Comparison of ENCODE assay signal across 8 mouse cellular contexts in genomic region chr7:24884693-24885291, GRCm38 (mm10). TPM values are rescaled to one million over a fixed set of nuclear protein-coding genes. Genes with fewer than 3 reads are reported as not detected.
DNase-seq lines count a peak whose midpoint lies in the region; ATAC-seq and TF ChIP-seq lines count a peak whose summit lies in the region.

No protein-coding gene starts in this region.

- DNase-seq in heart, postnatal 4 days: no peak
- peak; percentile 55 for DNase-seq in MEL (ENCODE audit: low read depth, low spot score)
- DNase-seq in hindbrain, embryonic 10.5 days (ENCODE audit: low spot score): no peak
- DNase-seq in liver, embryonic 11.5 days (ENCODE audit: low spot score): no peak
- DNase-seq in cerebellum, postnatal 10 days: no peak

- 0 out of 2 replicates have a peak, but pooled peaks have one; percentile 0 for ATAC-seq in heart, embryonic 11.5 days (replicated peaks; ENCODE audit: insufficient number of reproducible peaks, low FRiP score, low TSS enrichment)
- peak; percentile 1; the same call in 1 of the 2 replicates for ATAC-seq in liver, embryonic 11.5 days (replicated peaks; ENCODE audit: low FRiP score)
- ATAC-seq in megakaryocyte-erythroid progenitor cell, adult 5-6 weeks (replicated peaks; ENCODE audit: low FRiP score, low TSS enrichment, poor library complexity, severe bottlenecking): no peak

- peak overlapping the region; percentile 94 for H3K27ac ChIP-seq in heart, embryonic 11.5 days (ENCODE audit: low read depth, low read length)
- H3K27ac ChIP-seq in MEL (ENCODE audit: control insufficient read depth, low read depth, low read length): peak overlapping the region; percentile 52
- peak overlapping the region; percentile 99 for H3K27ac ChIP-seq in hindbrain, embryonic 10.5 days
- peak overlapping the region; percentile 95 for H3K27ac ChIP-seq in liver, embryonic 11.5 days (ENCODE audit: low read depth, low read length)
- H3K27ac ChIP-seq in small intestine, adult 2 months (ENCODE audit: insufficient read depth, low read depth, low read length): peak overlapping the region; percentile 42

- H3K4me3 ChIP-seq in heart, embryonic 11.5 days (ENCODE audit: low read depth, low read length): peak overlapping the region; percentile 100
- H3K4me3 ChIP-seq in MEL (ENCODE audit: control insufficient read depth in 1 of 2, insufficient read depth in 1 of 2, low read depth in 2 of 2, low read length in 2 of 2): peak overlapping the region; percentile 55 to 77
- H3K4me3 ChIP-seq in hindbrain, embryonic 10.5 days: peak overlapping the region; percentile 98
- H3K4me3 ChIP-seq in liver, embryonic 11.5 days (ENCODE audit: low read depth, low read length): peak overlapping the region; percentile 100
- H3K4me3 ChIP-seq in small intestine, adult 2 months (ENCODE audit: low read depth, low read length): peak overlapping the region; percentile 83

- no peaks in the 10 kb centered on the region for H3K27me3 ChIP-seq in heart, embryonic 11.5 days (ENCODE audit: control insufficient read depth, insufficient read depth, low read length)
- peaks cover 0 to 2% of the 10 kb centered on the region in 2 experiments; a peak in 1 of 4 replicates for H3K27me3 ChIP-seq in MEL (ENCODE audit: control insufficient read depth in 1 of 2, insufficient read depth in 2 of 2, low read length in 2 of 2)
- no peaks in the 10 kb centered on the region for H3K27me3 ChIP-seq in hindbrain, embryonic 10.5 days (ENCODE audit: insufficient read depth, poor library complexity, severe bottlenecking)
- H3K27me3 ChIP-seq in liver, embryonic 11.5 days (replicated peaks; ENCODE audit: control insufficient read depth, insufficient read depth, low read length): no peaks in the 10 kb centered on the region
- no peaks in the 10 kb centered on the region for H3K27me3 ChIP-seq in small intestine, adult 2 months (ENCODE audit: control insufficient read depth, insufficient read depth, low read length)

- H3K36me3 ChIP-seq in heart, embryonic 11.5 days (ENCODE audit: control insufficient read depth, insufficient read depth, low read length): peaks cover 31% of the 10 kb centered on the region
- H3K36me3 ChIP-seq in MEL (ENCODE audit: control insufficient read depth in 1 of 2, insufficient read depth in 2 of 2, low read length in 2 of 2): peaks cover 8 to 17% of the 10 kb centered on the region in 2 experiments
- peaks cover 45% of the 10 kb centered on the region for H3K36me3 ChIP-seq in hindbrain, embryonic 10.5 days
- peaks cover 46% of the 10 kb centered on the region for H3K36me3 ChIP-seq in liver, embryonic 11.5 days (ENCODE audit: control insufficient read depth, insufficient read depth, low read length)
- peaks cover 39% of the 10 kb centered on the region for H3K36me3 ChIP-seq in small intestine, adult 2 months (ENCODE audit: control insufficient read depth, insufficient read depth, low read length)

- no peak for TF ChIP-seq CTCF in MEL (IDR thresholded peaks at IDR 0.05 in 2 of 3, conservative IDR thresholded peaks at IDR 0.05 in 1 of 3; ENCODE audit: control insufficient read depth in 1 of 3, insufficient read depth in 1 of 3, low read depth in 2 of 3, low read length in 3 of 3, poor library complexity in 1 of 3, severe bottlenecking in 1 of 3)
- TF ChIP-seq CTCF in small intestine, adult 2 months (IDR thresholded peaks at IDR 0.05; ENCODE audit: extremely low read depth, insufficient read length, insufficient replicate concordance, low read depth, low read length): no peak

- peak overlapping the region; percentile 91 for H3K4me2 ChIP-seq in heart, embryonic 11.5 days
- H3K4me2 ChIP-seq in liver, embryonic 11.5 days: peak overlapping the region; percentile 83

- H3K4me1 ChIP-seq in heart, embryonic 11.5 days (ENCODE audit: control insufficient read depth, insufficient read depth, low read length): peaks cover 15% of the 10 kb centered on the region
- peaks cover 0 to 20% of the 10 kb centered on the region in 2 experiments; a peak in 2 of 4 replicates for H3K4me1 ChIP-seq in MEL (ENCODE audit: control insufficient read depth in 1 of 2, insufficient read depth in 2 of 2, low read length in 2 of 2)
- peaks cover 36% of the 10 kb centered on the region for H3K4me1 ChIP-seq in hindbrain, embryonic 10.5 days (replicated peaks)
- peaks cover 27% of the 10 kb centered on the region for H3K4me1 ChIP-seq in liver, embryonic 11.5 days (replicated peaks; ENCODE audit: control insufficient read depth, insufficient read depth, low read length)
- H3K4me1 ChIP-seq in small intestine, adult 2 months (ENCODE audit: control insufficient read depth, insufficient read depth, insufficient read length, low read length): peaks cover 2% of the 10 kb centered on the region; the same call in 1 of the 2 replicates

- H3K9me3 ChIP-seq in heart, embryonic 11.5 days (replicated peaks; ENCODE audit: control insufficient read depth, low read length): no peaks in the 10 kb centered on the region
- H3K9me3 ChIP-seq in MEL (replicated peaks; ENCODE audit: insufficient read depth, low read length): no peaks in the 10 kb centered on the region
- H3K9me3 ChIP-seq in hindbrain, embryonic 10.5 days: no peaks in the 10 kb centered on the region
- H3K9me3 ChIP-seq in liver, embryonic 11.5 days (ENCODE audit: control insufficient read depth, low read length): no peaks in the 10 kb centered on the region

- peak in 1 of 2 experiments; percentile 76; a peak in 2 of 4 replicates for TF ChIP-seq POLR2A in MEL (IDR thresholded peaks at IDR 0.05; ENCODE audit: control insufficient read depth in 1 of 2, insufficient read depth in 1 of 2, low read depth in 1 of 2, low read length in 2 of 2, poor library complexity in 1 of 2)
- no peak for TF ChIP-seq POLR2A in small intestine, adult 2 months (IDR thresholded peaks at IDR 0.05; ENCODE audit: low read depth, low read length)

- WGBS in heart, embryonic 11.5 days (ENCODE audit: insufficient replicate concordance): under 1% methylated on average over 47 of the region's 47 CpGs
- under 1% methylated on average over 47 of the region's 47 CpGs for WGBS in hindbrain, embryonic 10.5 days
- under 1% methylated on average over 47 of the region's 47 CpGs for WGBS in liver, embryonic 11.5 days
- under 1% methylated on average over 45 of the region's 47 CpGs for WGBS in small intestine, adult 2 months

- no peak for TF ChIP-seq RAD21 in MEL (IDR thresholded peaks at IDR 0.05; ENCODE audit: low read depth, low read length)

- TF ChIP-seq EP300 in MEL (IDR thresholded peaks at IDR 0.05; ENCODE audit: low read depth in 1 of 2, low read length in 2 of 2): no peak

- peak overlapping the region; percentile 100 for H3K9ac ChIP-seq in heart, embryonic 11.5 days (ENCODE audit: low read depth, low read length)
- peak overlapping the region; percentile 93 for H3K9ac ChIP-seq in MEL (ENCODE audit: control insufficient read depth, low read depth, low read length, poor library complexity, severe bottlenecking)
- peak overlapping the region; percentile 100 for H3K9ac ChIP-seq in liver, embryonic 11.5 days (ENCODE audit: low read depth, low read length)

- H3K79me2 ChIP-seq in MEL (ENCODE audit: control insufficient read depth, insufficient read depth, low read length, poor library complexity): peaks cover 36% of the 10 kb centered on the region

RNA-seq across cellular contexts. Expression of gene Rps19, which starts 0.6 kb away (rescaled TPM):
- polyA plus RNA-seq in heart, embryonic 11.5 days (2014; fragmentation: Nextera tagmentation; extraction: Ambion mirVana): 1,535 and 1,579 TPM in 2 replicates
- 100 to 1,000 TPM; 902 to 929 TPM for total RNA-seq in heart, postnatal 4 days (2021)
- 3,168 and 3,580 TPM in 2 replicates for total RNA-seq in MEL (2012; rRNA removed)
- polyA plus RNA-seq in MEL (2012; ENCODE audit: insufficient read depth in 1 of 2, insufficient read length in 2 of 2, low read depth in 1 of 2, low replicate concordance in 2 of 2, missing spikeins in 1 of 2): 1,000 to 10,000 TPM in 1 of 2 experiments, not detected in 1; 2,454 TPM
- 1,985 and 2,165 TPM in 2 replicates for polyA plus RNA-seq in hindbrain, embryonic 10.5 days (2016; fragmentation: Nextera tagmentation; extraction: Ambion mirVana)
- polyA plus RNA-seq in liver, embryonic 11.5 days (2014; fragmentation: Nextera tagmentation; extraction: Ambion mirVana): 2,415 and 2,620 TPM in 2 replicates
- polyA plus RNA-seq in small intestine, adult 2 months (2012; rRNA removed): 254 and 421 TPM in 2 replicates
- 4,961 and 5,532 TPM in 2 replicates for total RNA-seq in megakaryocyte-erythroid progenitor cell, adult 5-6 weeks (2014; fragmentation: Nextera tagmentation)
- total RNA-seq in megakaryocyte-erythroid progenitor cell, adult 5-6 weeks (2017): 979 and 1,008 TPM in 2 replicates

RNA-seq across cellular contexts. Expression of gene Cd79a, which starts 12.4 kb away (rescaled TPM):
- polyA plus RNA-seq in heart, embryonic 11.5 days (2014; fragmentation: Nextera tagmentation; extraction: Ambion mirVana): 0.14 and 0.30 TPM in 2 replicates
- 1 to 10 TPM in 1 of 2 experiments, under 1 TPM in 1; 0.88 to 1.4 TPM for total RNA-seq in heart, postnatal 4 days (2021)
- 0.13 and 0.23 TPM in 2 replicates for total RNA-seq in MEL (2012; rRNA removed)
- under 1 TPM in 1 of 2 experiments, not detected in 1; 0.61 TPM for polyA plus RNA-seq in MEL (2012; ENCODE audit: insufficient read depth in 1 of 2, insufficient read length in 2 of 2, low read depth in 1 of 2, low replicate concordance in 2 of 2, missing spikeins in 1 of 2)
- 0.13 and 0.29 TPM in 2 replicates for polyA plus RNA-seq in hindbrain, embryonic 10.5 days (2016; fragmentation: Nextera tagmentation; extraction: Ambion mirVana)
- polyA plus RNA-seq in liver, embryonic 11.5 days (2014; fragmentation: Nextera tagmentation; extraction: Ambion mirVana): 0.12 TPM in 1 of 2 replicates, not detected in the other
- polyA plus RNA-seq in small intestine, adult 2 months (2012; rRNA removed): 23.2 and 54.3 TPM in 2 replicates
- total RNA-seq in megakaryocyte-erythroid progenitor cell, adult 5-6 weeks (2014; fragmentation: Nextera tagmentation): 1.5 and 29.5 TPM in 2 replicates
- total RNA-seq in megakaryocyte-erythroid progenitor cell, adult 5-6 weeks (2017): 4.4 TPM in 1 of 2 replicates, not detected in the other

RNA-seq across cellular contexts. Expression of gene Dmrtc2, which starts 14.9 kb away (rescaled TPM):
- not detected in 2 replicates for polyA plus RNA-seq in heart, embryonic 11.5 days (2014; fragmentation: Nextera tagmentation; extraction: Ambion mirVana)
- not detected for total RNA-seq in heart, postnatal 4 days (2021)
- not detected in 2 replicates for total RNA-seq in MEL (2012; rRNA removed)
- polyA plus RNA-seq in MEL (2012; ENCODE audit: insufficient read depth in 1 of 2, insufficient read length in 2 of 2, low read depth in 1 of 2, low replicate concordance in 2 of 2, missing spikeins in 1 of 2): not detected
- not detected in 2 replicates for polyA plus RNA-seq in hindbrain, embryonic 10.5 days (2016; fragmentation: Nextera tagmentation; extraction: Ambion mirVana)
- polyA plus RNA-seq in liver, embryonic 11.5 days (2014; fragmentation: Nextera tagmentation; extraction: Ambion mirVana): not detected in 2 replicates
- not detected in 2 replicates for polyA plus RNA-seq in small intestine, adult 2 months (2012; rRNA removed)
- not detected in 2 replicates for total RNA-seq in megakaryocyte-erythroid progenitor cell, adult 5-6 weeks (2014; fragmentation: Nextera tagmentation)
- not detected in 2 replicates for total RNA-seq in megakaryocyte-erythroid progenitor cell, adult 5-6 weeks (2017)

RNA-seq across cellular contexts. Expression of gene Lypd4, which starts 15.1 kb away (rescaled TPM):
- polyA plus RNA-seq in heart, embryonic 11.5 days (2014; fragmentation: Nextera tagmentation; extraction: Ambion mirVana): not detected in 2 replicates
- total RNA-seq in heart, postnatal 4 days (2021): not detected
- total RNA-seq in MEL (2012; rRNA removed): not detected in 2 replicates
- not detected for polyA plus RNA-seq in MEL (2012; ENCODE audit: insufficient read depth in 1 of 2, insufficient read length in 2 of 2, low read depth in 1 of 2, low replicate concordance in 2 of 2, missing spikeins in 1 of 2)
- polyA plus RNA-seq in hindbrain, embryonic 10.5 days (2016; fragmentation: Nextera tagmentation; extraction: Ambion mirVana): not detected in 2 replicates
- not detected in 2 replicates for polyA plus RNA-seq in liver, embryonic 11.5 days (2014; fragmentation: Nextera tagmentation; extraction: Ambion mirVana)
- not detected in 2 replicates for polyA plus RNA-seq in small intestine, adult 2 months (2012; rRNA removed)
- not detected in 2 replicates for total RNA-seq in megakaryocyte-erythroid progenitor cell, adult 5-6 weeks (2014; fragmentation: Nextera tagmentation)
- total RNA-seq in megakaryocyte-erythroid progenitor cell, adult 5-6 weeks (2017): not detected in 2 replicates

RNA-seq across cellular contexts. Expression of gene Arhgef1, which starts 17.9 kb away (rescaled TPM):
- polyA plus RNA-seq in heart, embryonic 11.5 days (2014; fragmentation: Nextera tagmentation; extraction: Ambion mirVana): 59.2 and 63.3 TPM in 2 replicates
- 10 to 100 TPM; 87.0 to 88.2 TPM for total RNA-seq in heart, postnatal 4 days (2021)
- total RNA-seq in MEL (2012; rRNA removed): 43.7 and 53.3 TPM in 2 replicates
- polyA plus RNA-seq in MEL (2012; ENCODE audit: insufficient read depth in 1 of 2, insufficient read length in 2 of 2, low read depth in 1 of 2, low replicate concordance in 2 of 2, missing spikeins in 1 of 2): 100 to 1,000 TPM in 1 of 2 experiments, not detected in 1; 163 TPM
- polyA plus RNA-seq in hindbrain, embryonic 10.5 days (2016; fragmentation: Nextera tagmentation; extraction: Ambion mirVana): 72.4 and 76.0 TPM in 2 replicates
- 98.6 and 103 TPM in 2 replicates for polyA plus RNA-seq in liver, embryonic 11.5 days (2014; fragmentation: Nextera tagmentation; extraction: Ambion mirVana)
- 106 and 209 TPM in 2 replicates for polyA plus RNA-seq in small intestine, adult 2 months (2012; rRNA removed)
- 104 and 120 TPM in 2 replicates for total RNA-seq in megakaryocyte-erythroid progenitor cell, adult 5-6 weeks (2014; fragmentation: Nextera tagmentation)
- 21.9 and 32.8 TPM in 2 replicates for total RNA-seq in megakaryocyte-erythroid progenitor cell, adult 5-6 weeks (2017)

Comparison
In these comparisons a context has a peak if more than half of its experiments do, and no peak if none do; other contexts are left out.
1. H3K27ac ChIP-seq: peak in every context shown above with its lines; median percentile 99 in hindbrain, embryonic 10.5 days; 95 in liver, embryonic 11.5 days; 94 in heart, embryonic 11.5 days; 52 in MEL; 42 in small intestine, adult 2 months.
2. RNA of gene Cd79a, which starts 12.4 kb away (polyA plus RNA-seq): 23.2 to 54.3 TPM in small intestine, adult 2 months; 0.61 TPM in MEL, 0.14 to 0.30 TPM in heart, embryonic 11.5 days, 0.13 to 0.29 TPM in hindbrain, embryonic 10.5 days and 0.12 TPM in liver, embryonic 11.5 days; every median in the first group is over 10 times any median in the second.
3. Peak in every context shown above with its lines, with median percentiles within 50 percentile points of each other: H3K4me3 ChIP-seq and H3K9ac ChIP-seq.